Mouse (Mus musculus) small intestine, adult 2 months (tissue): ENCODE measurements around the gene Msi2.

Experiments used
- CTCF ChIP-seq: fragments of 200-500 bp; IDR thresholded peaks from 2 replicates; pipeline ENCODE4 v1.5.1; 2012; ENCODE audit warnings: low read depth, mild to moderate bottlenecking, control low read depth, inconsistent platforms, low read length, moderate library complexity, mixed read lengths; ENCODE audit not compliant: insufficient replicate concordance, insufficient read length; ENCODE audit errors: extremely low read depth
- POLR2A ChIP-seq: fragments of 200-500 bp; IDR thresholded peaks from 2 replicates; pipeline ENCODE4 v1.6.1; 2012; ENCODE audit warnings: low read depth, mild to moderate bottlenecking, control low read depth, inconsistent platforms, low read length, moderate library complexity

- TF ChIP-seq CTCF (no peak), POLR2A (no peak)
Measured at GRCm38 (mm10) chr11:88636319-88636718, 82.0 kb downstream of the Msi2 start.
